Comparison of ENCODE assay signal across 7 mouse cellular contexts in the genomic region with DNA sequence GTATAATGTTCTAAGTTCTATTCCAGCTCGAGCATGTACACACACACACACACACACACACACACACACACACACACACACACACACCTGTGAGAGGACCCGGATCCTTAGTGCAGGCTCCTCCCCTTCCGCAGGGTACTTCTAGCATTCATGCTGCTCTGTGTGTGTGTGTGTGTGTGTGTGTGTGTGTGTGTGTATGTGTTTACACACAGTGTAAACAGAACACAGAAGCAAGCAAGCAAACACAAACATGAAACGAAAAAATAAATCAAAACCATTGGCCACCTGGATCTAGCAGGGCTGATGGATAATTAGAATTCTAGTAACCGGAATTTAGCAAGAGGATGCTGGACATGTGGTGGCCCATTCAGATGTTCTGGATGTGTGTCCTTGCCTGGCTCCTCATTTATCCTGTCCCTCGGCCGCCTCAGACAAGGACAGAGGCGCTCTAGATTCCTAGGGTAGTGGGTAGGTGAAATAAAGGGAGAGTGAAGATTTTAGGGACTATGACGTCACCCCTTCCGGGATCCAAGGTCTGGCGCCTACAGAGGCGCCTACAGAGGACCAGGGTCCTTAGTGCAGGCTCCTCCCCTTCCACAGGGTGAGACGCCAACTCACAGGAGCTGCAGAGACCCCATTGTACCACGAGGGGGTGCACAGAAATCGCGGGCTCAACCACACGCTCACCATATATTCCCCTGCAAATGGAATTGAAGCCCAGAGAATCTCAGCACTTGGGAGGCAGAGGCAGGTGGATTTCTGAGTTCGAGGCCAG. TPM values are rescaled to one million over a fixed set of nuclear protein-coding genes. Genes with fewer than 3 reads are reported as not detected.
DNase-seq lines count a peak whose midpoint lies in the region; ATAC-seq lines count a peak whose summit lies in the region.

No protein-coding gene starts in this region.

- H3K4me1 ChIP-seq in intestine, embryonic 16.5 days (ENCODE audit: control insufficient read depth, insufficient read depth, low read length) = peaks cover 29% of the 10 kb centered on the region
- peaks cover 23% of the 10 kb centered on the region for H3K4me1 ChIP-seq in limb, embryonic 11.5 days (ENCODE audit: control insufficient read depth, insufficient read depth, low read length)
- peaks cover 37% of the 10 kb centered on the region for H3K4me1 ChIP-seq in midbrain, embryonic 14.5 days (ENCODE audit: control insufficient read depth, insufficient read depth, low read length)

- H3K27me3 ChIP-seq in intestine, embryonic 16.5 days (replicated peaks; ENCODE audit: control insufficient read depth, insufficient read depth, low read length) = peaks cover 19% of the 10 kb centered on the region
- peaks cover 38% of the 10 kb centered on the region for H3K27me3 ChIP-seq in limb, embryonic 11.5 days (ENCODE audit: control insufficient read depth, insufficient read depth, low read length)
- no peaks in the 10 kb centered on the region for H3K27me3 ChIP-seq in midbrain, embryonic 14.5 days (ENCODE audit: control insufficient read depth, insufficient read depth, low read length)

- no peaks in the 10 kb centered on the region for H3K36me3 ChIP-seq in intestine, embryonic 16.5 days (ENCODE audit: control insufficient read depth, insufficient read depth, low read length)
- H3K36me3 ChIP-seq in limb, embryonic 11.5 days (ENCODE audit: control insufficient read depth, insufficient read depth, low read length) = no peaks in the 10 kb centered on the region
- peaks cover 11% of the 10 kb centered on the region for H3K36me3 ChIP-seq in midbrain, embryonic 14.5 days (ENCODE audit: control insufficient read depth, insufficient read depth, low read length)

- peak; percentile 85 to 95 for DNase-seq in adrenal gland, adult (ENCODE audit: inconsistent age in 2 of 2, low spot score in 1 of 2)
- DNase-seq in embryo, embryonic 10 days (ENCODE audit: low spot score) = peak; percentile 90
- DNase-seq in gastrocnemius, postnatal 4 days (ENCODE audit: low spot score in 2 of 2) = peak; percentile 69 to 79
- DNase-seq in limb, embryonic 11.5 days (ENCODE audit: low spot score) = peak; percentile 91
- peak; percentile 90 for DNase-seq in midbrain, embryonic 14.5 days
- DNase-seq in spleen, adult 12 weeks (ENCODE audit: low spot score) = peak; percentile 58

- H3K9ac ChIP-seq in intestine, embryonic 16.5 days (ENCODE audit: low read depth, low read length) = no peak overlapping the region
- H3K9ac ChIP-seq in limb, embryonic 11.5 days (ENCODE audit: low read length) = no peak overlapping the region
- no peak overlapping the region for H3K9ac ChIP-seq in midbrain, embryonic 14.5 days (replicated peaks; ENCODE audit: low read length)

- H3K27ac ChIP-seq in intestine, embryonic 16.5 days (ENCODE audit: low read length) = no peak overlapping the region
- H3K27ac ChIP-seq in limb, embryonic 11.5 days (replicated peaks; ENCODE audit: low read depth, low read length) = no peak overlapping the region
- H3K27ac ChIP-seq in midbrain, embryonic 14.5 days (replicated peaks; ENCODE audit: low read depth, low read length) = peak overlapping the region; percentile 75; the same call in 1 of the 2 replicates

- H3K9me3 ChIP-seq in intestine, embryonic 16.5 days (ENCODE audit: control insufficient read depth, low read length) = no peaks in the 10 kb centered on the region
- no peaks in the 10 kb centered on the region for H3K9me3 ChIP-seq in limb, embryonic 11.5 days (ENCODE audit: control insufficient read depth, low read length)
- H3K9me3 ChIP-seq in midbrain, embryonic 14.5 days (ENCODE audit: control insufficient read depth, low read length) = no peaks in the 10 kb centered on the region

- WGBS in intestine, embryonic 16.5 days = 27% methylated on average over 18 of the region's 18 CpGs
- 27% methylated on average over 18 of the region's 18 CpGs for WGBS in limb, embryonic 11.5 days
- WGBS in midbrain, embryonic 14.5 days = 30% methylated on average over 18 of the region's 18 CpGs

- H3K4me3 ChIP-seq in intestine, embryonic 16.5 days (ENCODE audit: low read length) = no peak overlapping the region
- no peak overlapping the region for H3K4me3 ChIP-seq in limb, embryonic 11.5 days (ENCODE audit: low read depth, low read length)
- no peak overlapping the region for H3K4me3 ChIP-seq in midbrain, embryonic 14.5 days (replicated peaks; ENCODE audit: low read depth, low read length)

- peak; percentile 70 for ATAC-seq in intestine, embryonic 16.5 days
- ATAC-seq in limb, embryonic 11.5 days (ENCODE audit: insufficient number of reproducible peaks, low FRiP score, low TSS enrichment, low read depth) = peak; percentile 70
- ATAC-seq in midbrain, embryonic 14.5 days (ENCODE audit: low FRiP score, low TSS enrichment) = peak; percentile 57; the same call in 1 of the 2 replicates

- no peak overlapping the region for H3K4me2 ChIP-seq in intestine, embryonic 16.5 days (ENCODE audit: low read depth, low read length)
- no peak overlapping the region for H3K4me2 ChIP-seq in limb, embryonic 11.5 days (ENCODE audit: low read depth, severe bottlenecking)
- no peak overlapping the region for H3K4me2 ChIP-seq in midbrain, embryonic 14.5 days (ENCODE audit: low read length)

RNA-seq across cellular contexts. Expression of a gene that starts 6.6 kb away (rescaled TPM):
- total RNA-seq in gastrocnemius, postnatal 4 days (2021) = 10 to 100 TPM; 48.6 to 49.6 TPM
- polyA plus RNA-seq in intestine, embryonic 16.5 days (2015; fragmentation: Nextera tagmentation; extraction: Ambion mirVana) = 4.9 and 5.4 TPM in 2 replicates
- 4.8 TPM in 2 replicates for polyA plus RNA-seq in limb, embryonic 11.5 days (2014; fragmentation: Nextera tagmentation; extraction: Ambion mirVana)
- polyA plus RNA-seq in midbrain, embryonic 14.5 days (2014; fragmentation: Nextera tagmentation; extraction: Ambion mirVana) = 115 and 116 TPM in 2 replicates

RNA-seq across cellular contexts. Expression of a gene that starts 8.4 kb away (rescaled TPM):
- under 1 TPM in 1 of 2 experiments, not detected in 1; 0.16 TPM for total RNA-seq in gastrocnemius, postnatal 4 days (2021)
- polyA plus RNA-seq in intestine, embryonic 16.5 days (2015; fragmentation: Nextera tagmentation; extraction: Ambion mirVana) = 2.7 and 2.9 TPM in 2 replicates
- 2.0 and 2.1 TPM in 2 replicates for polyA plus RNA-seq in limb, embryonic 11.5 days (2014; fragmentation: Nextera tagmentation; extraction: Ambion mirVana)
- 60.8 and 69.8 TPM in 2 replicates for polyA plus RNA-seq in midbrain, embryonic 14.5 days (2014; fragmentation: Nextera tagmentation; extraction: Ambion mirVana)

RNA-seq across cellular contexts. Expression of a gene that starts 27.1 kb away (rescaled TPM):
- total RNA-seq in gastrocnemius, postnatal 4 days (2021) = 100 to 1,000 TPM; 189 to 234 TPM
- polyA plus RNA-seq in intestine, embryonic 16.5 days (2015; fragmentation: Nextera tagmentation; extraction: Ambion mirVana) = 163 and 171 TPM in 2 replicates
- polyA plus RNA-seq in limb, embryonic 11.5 days (2014; fragmentation: Nextera tagmentation; extraction: Ambion mirVana) = 176 and 201 TPM in 2 replicates
- 494 and 652 TPM in 2 replicates for polyA plus RNA-seq in midbrain, embryonic 14.5 days (2014; fragmentation: Nextera tagmentation; extraction: Ambion mirVana)

RNA-seq across cellular contexts. Expression of a gene that starts 31.8 kb away (rescaled TPM):
- under 1 TPM in 1 of 2 experiments, not detected in 1; 0.05 TPM for total RNA-seq in gastrocnemius, postnatal 4 days (2021)
- polyA plus RNA-seq in intestine, embryonic 16.5 days (2015; fragmentation: Nextera tagmentation; extraction: Ambion mirVana) = 0.23 and 0.32 TPM in 2 replicates
- 0.65 and 0.78 TPM in 2 replicates for polyA plus RNA-seq in limb, embryonic 11.5 days (2014; fragmentation: Nextera tagmentation; extraction: Ambion mirVana)
- 6.4 and 8.7 TPM in 2 replicates for polyA plus RNA-seq in midbrain, embryonic 14.5 days (2014; fragmentation: Nextera tagmentation; extraction: Ambion mirVana)

RNA-seq across cellular contexts. Expression of a gene that starts 41.5 kb away (rescaled TPM):
- 10 to 100 TPM; 32.5 to 33.4 TPM for total RNA-seq in gastrocnemius, postnatal 4 days (2021)
- 32.6 and 35.6 TPM in 2 replicates for polyA plus RNA-seq in intestine, embryonic 16.5 days (2015; fragmentation: Nextera tagmentation; extraction: Ambion mirVana)
- 26.4 and 33.5 TPM in 2 replicates for polyA plus RNA-seq in limb, embryonic 11.5 days (2014; fragmentation: Nextera tagmentation; extraction: Ambion mirVana)
- 3.1 and 4.5 TPM in 2 replicates for polyA plus RNA-seq in midbrain, embryonic 14.5 days (2014; fragmentation: Nextera tagmentation; extraction: Ambion mirVana)

Comparison
In these comparisons a context has a peak if more than half of its experiments do, and no peak if none do; other contexts are left out.
1. RNA of a gene that starts 6.6 kb away (polyA plus RNA-seq): 115 to 116 TPM in midbrain, embryonic 14.5 days; 4.9 to 5.4 TPM in intestine, embryonic 16.5 days and 4.8 TPM in limb, embryonic 11.5 days; every median in the first group is over 10 times any median in the second.
2. RNA of a gene that starts 8.4 kb away (polyA plus RNA-seq): 60.8 to 69.8 TPM in midbrain, embryonic 14.5 days; 2.7 to 2.9 TPM in intestine, embryonic 16.5 days and 2.0 to 2.1 TPM in limb, embryonic 11.5 days; every median in the first group is over 10 times any median in the second.
3. Peak in every context shown above with its lines, with median percentiles within 50 percentile points of each other: DNase-seq and ATAC-seq.